Mouse (Mus musculus) limb, embryonic 11.5 days (tissue): ENCODE measurements around the gene Tcirg1. TPM values are rescaled to one million over a fixed set of nuclear protein-coding genes. Genes with fewer than 3 reads are reported as not detected.

Experiments
- ATAC-seq: fragments of 200-750 bp; cut with Nextera tagmentation; 2 replicates; pipeline ENCODE4 v1.8.0; 2017; ENCODE audit warnings: low read depth; ENCODE audit not compliant: insufficient number of reproducible peaks, low FRiP score, low TSS enrichment
- DNase-seq: peaks from one replicate; pipeline ENCODE4 v3.0.0-alpha.2; 2015; ENCODE audit warnings: low spot score
- H3K27ac ChIP-seq: fragments of 300-500 bp; sonication (generic); replicated peaks from 2 replicates; pipeline ENCODE4 v1.5.1; 2014; ENCODE audit warnings: low read depth, mild to moderate bottlenecking, low read length
- H3K27me3 ChIP-seq: fragments of 300-500 bp; sonication (generic); 2 replicates; pipeline ENCODE4 v1.6.1; 2014; ENCODE audit warnings: mild to moderate bottlenecking, low read length, mixed read lengths; ENCODE audit not compliant: control insufficient read depth, insufficient read depth
- H3K36me3 ChIP-seq: fragments of 300-500 bp; sonication (generic); 2 replicates; pipeline ENCODE4 v1.6.1; 2014; ENCODE audit warnings: mild to moderate bottlenecking, low read length, moderate library complexity, mixed read lengths; ENCODE audit not compliant: control insufficient read depth, insufficient read depth
- H3K4me1 ChIP-seq: fragments of 300-500 bp; sonication (generic); 2 replicates; pipeline ENCODE4 v1.6.1; 2014; ENCODE audit warnings: low read length, mixed read lengths; ENCODE audit not compliant: control insufficient read depth, insufficient read depth
- H3K4me2 ChIP-seq: fragments of 300-500 bp; sonication (generic); 2 replicates; pipeline ENCODE4 v1.6.1; 2014; ENCODE audit warnings: low read depth, mild to moderate bottlenecking, moderate library complexity; ENCODE audit not compliant: severe bottlenecking
- H3K4me3 ChIP-seq: fragments of 300-500 bp; sonication (generic); 2 replicates; pipeline ENCODE4 v1.5.1; 2014; ENCODE audit warnings: low read depth, low read length
- H3K9ac ChIP-seq: fragments of 300-500 bp; sonication (generic); 2 replicates; pipeline ENCODE4 v1.6.1; 2014; ENCODE audit warnings: mild to moderate bottlenecking, low read length
- H3K9me3 ChIP-seq: fragments of 300-500 bp; sonication (generic); 2 replicates; pipeline ENCODE4 v1.6.1; 2016; ENCODE audit warnings: low read length; ENCODE audit not compliant: control insufficient read depth
- WGBS: fragments of 180-500 bp; shearing (Covaris S2); extraction: QIAGEN DNeasy Blood & Tissue Kit; methylation state at CpG from one replicate; pipeline ENCODE4 v1.1.7; 2014; 5-methylcytosine and 5-hydroxymethylcytosine counted together
- polyA plus RNA-seq: library from polyadenylated mRNA; unstranded; fragments of >200 nt; fragmentation: Nextera tagmentation; extraction: Ambion mirVana; gene quantifications from 2 replicates; pipeline ENCODE4 v1.2.1, GENCODE M21; 2014

Tcirg1 gene
- polyA plus RNA-seq, 1 experiment from 2014 or later = 27.3 TPM

DNA sequence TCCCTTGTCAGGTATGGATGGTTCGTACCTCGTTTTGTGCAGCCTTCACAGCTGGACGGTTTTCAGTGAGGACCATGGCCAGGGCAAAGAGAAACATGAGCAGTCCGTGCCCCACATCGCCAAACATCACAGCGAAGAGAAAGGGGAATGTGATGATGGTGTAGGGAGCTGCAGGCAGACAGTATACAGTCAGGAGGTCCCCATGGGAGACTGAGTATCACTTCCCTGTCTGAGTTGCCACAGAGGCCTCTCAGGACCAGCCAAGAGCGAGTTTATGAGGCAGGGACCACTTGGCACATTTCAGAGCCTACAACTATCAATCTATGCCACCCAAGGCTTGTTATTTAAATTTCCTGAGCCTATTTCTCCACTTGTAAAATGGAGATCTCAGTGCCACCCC is 8.0 kb downstream of the Tcirg1 start:
- Histone ChIP-seq H3K36me3 (peaks cover 18% of the 10 kb centered on the region), H3K9me3 (no peaks in the 10 kb centered on the region), H3K27ac (no peak overlapping the region), H3K9ac (no peak overlapping the region), H3K4me1 (no peaks in the 10 kb centered on the region), H3K4me3 (no peak overlapping the region), H3K27me3 (no peaks in the 10 kb centered on the region), H3K4me2 (no peak overlapping the region)
- ATAC-seq (no peak), DNase-seq (no peak)
- WGBS = 86% methylated on average over 7 of the region's 7 CpGs

DNA sequence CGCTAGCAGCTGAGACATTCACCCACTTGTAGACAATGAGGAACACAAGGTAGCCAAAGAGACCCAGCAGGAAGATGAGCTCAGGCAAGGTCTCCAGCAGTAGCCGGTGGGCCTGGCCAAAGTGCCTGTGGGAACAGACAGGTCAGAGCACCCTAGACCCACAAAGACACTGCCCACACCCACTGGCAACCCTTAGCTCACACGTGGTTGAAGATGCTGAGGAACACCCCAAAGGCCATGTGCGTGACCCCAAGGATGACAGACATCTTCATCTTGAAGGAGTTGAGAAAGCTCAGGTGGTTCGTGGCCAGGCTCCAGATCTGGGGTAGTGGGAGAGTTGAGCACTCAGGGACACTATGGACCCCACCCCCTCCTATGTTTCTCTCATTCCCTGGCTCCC is 9.4 kb downstream of the Tcirg1 start:
- Histone ChIP-seq H3K9ac (no peak overlapping the region), H3K27ac (no peak overlapping the region), H3K36me3 (peaks cover 16% of the 10 kb centered on the region), H3K27me3 (no peaks in the 10 kb centered on the region), H3K4me3 (no peak overlapping the region), H3K4me2 (no peak overlapping the region), H3K4me1 (no peaks in the 10 kb centered on the region), H3K9me3 (no peaks in the 10 kb centered on the region)
- ATAC-seq (no peak), DNase-seq (no peak)
- 89% methylated on average over 5 of the region's 5 CpGs for WGBS

DNA sequence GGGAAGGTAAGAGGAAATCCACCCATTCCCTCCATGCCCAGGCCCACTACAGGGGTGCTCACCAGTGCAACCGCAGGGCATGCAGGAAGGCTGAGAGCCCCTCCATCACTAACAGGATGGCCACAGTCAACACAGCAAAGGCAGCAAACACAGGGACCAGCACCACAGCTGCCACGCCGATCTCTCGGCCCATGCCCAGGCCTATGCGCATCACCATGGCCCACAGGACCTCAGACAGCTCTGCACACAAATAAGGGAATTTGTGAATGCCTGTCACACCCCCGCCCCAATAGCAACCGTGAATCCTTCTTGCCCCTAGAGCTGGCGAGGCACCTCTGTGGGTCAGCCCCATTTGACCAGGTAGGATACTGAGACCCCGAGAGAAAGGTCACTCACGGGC is 10.7 kb downstream of the Tcirg1 start:
- no peak for ATAC-seq
- no peak overlapping the region for H3K27ac ChIP-seq
- 92% methylated on average over 10 of the region's 10 CpGs for WGBS

DNA sequence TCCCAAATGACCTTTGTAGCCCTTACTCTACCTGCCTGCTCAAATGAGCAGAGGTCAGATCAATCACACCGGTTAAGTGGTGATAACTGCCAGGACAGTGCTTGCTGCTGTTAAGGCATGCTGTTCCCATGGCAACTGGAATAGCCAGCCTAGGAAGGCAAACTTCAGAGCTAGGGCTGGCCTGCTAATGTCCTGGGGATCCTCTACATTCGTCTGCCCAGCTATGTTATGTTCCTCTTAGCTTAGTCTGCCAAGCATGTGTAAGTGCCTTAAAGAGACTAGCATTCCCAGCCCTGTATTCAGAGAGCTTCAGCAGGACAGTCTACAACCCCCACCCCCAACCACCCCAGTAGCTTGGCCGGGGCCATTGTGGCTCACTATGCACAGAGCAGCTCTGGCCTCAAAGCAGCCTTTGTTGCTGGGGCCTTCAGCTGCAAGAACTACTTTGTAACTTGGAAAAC is 11.7 kb downstream of the Tcirg1 start:
- Histone ChIP-seq H3K27me3 (no peaks in the 10 kb centered on the region), H3K4me2 (no peak overlapping the region), H3K4me3 (no peak overlapping the region), H3K36me3 (peaks cover 11% of the 10 kb centered on the region), H3K27ac (no peak overlapping the region), H3K9ac (no peak overlapping the region), H3K4me1 (no peaks in the 10 kb centered on the region), H3K9me3 (no peaks in the 10 kb centered on the region)
- no peak for DNase-seq
- WGBS = 32% methylated on average over 3 of the region's 3 CpGs
- ATAC-seq = no peak

More for the DNA sequence above, 10.7 kb downstream of the Tcirg1 start:
- H3K4me2 ChIP-seq = no peak overlapping the region
- H3K4me1 ChIP-seq = no peaks in the 10 kb centered on the region
- no peak for DNase-seq
- no peak overlapping the region for H3K9ac ChIP-seq
- peaks cover 11% of the 10 kb centered on the region for H3K36me3 ChIP-seq
- H3K4me3 ChIP-seq = no peak overlapping the region
- no peaks in the 10 kb centered on the region for H3K27me3 ChIP-seq
- no peaks in the 10 kb centered on the region for H3K9me3 ChIP-seq

DNA sequence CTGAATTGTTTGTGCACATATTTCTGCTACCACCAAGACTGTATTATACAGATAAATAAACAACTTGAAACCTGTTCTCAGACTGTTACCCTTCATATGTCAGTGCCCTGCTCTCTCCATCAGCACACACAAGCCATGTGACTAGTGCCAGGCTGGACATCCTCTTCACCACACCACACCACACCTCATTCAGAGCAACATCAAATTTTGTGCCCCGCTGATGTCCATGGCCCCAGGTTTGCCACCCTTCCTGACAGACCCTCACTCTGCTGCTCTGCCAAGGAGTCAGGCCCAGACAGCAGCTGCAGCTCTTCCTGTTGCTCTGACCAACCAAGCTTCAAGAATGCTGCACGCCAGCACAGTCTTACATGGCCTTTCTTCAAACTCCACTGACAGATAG is 12.6 kb downstream of the Tcirg1 start:
- Histone ChIP-seq H3K36me3 (peaks cover 11% of the 10 kb centered on the region), H3K4me2 (no peak overlapping the region), H3K4me3 (no peak overlapping the region), H3K9ac (no peak overlapping the region), H3K27me3 (no peaks in the 10 kb centered on the region), H3K9me3 (no peaks in the 10 kb centered on the region), H3K4me1 (no peaks in the 10 kb centered on the region), H3K27ac (no peak overlapping the region)
- ATAC-seq (no peak), DNase-seq (no peak)
- WGBS = 83% methylated on average over 2 of the region's 2 CpGs

DNA sequence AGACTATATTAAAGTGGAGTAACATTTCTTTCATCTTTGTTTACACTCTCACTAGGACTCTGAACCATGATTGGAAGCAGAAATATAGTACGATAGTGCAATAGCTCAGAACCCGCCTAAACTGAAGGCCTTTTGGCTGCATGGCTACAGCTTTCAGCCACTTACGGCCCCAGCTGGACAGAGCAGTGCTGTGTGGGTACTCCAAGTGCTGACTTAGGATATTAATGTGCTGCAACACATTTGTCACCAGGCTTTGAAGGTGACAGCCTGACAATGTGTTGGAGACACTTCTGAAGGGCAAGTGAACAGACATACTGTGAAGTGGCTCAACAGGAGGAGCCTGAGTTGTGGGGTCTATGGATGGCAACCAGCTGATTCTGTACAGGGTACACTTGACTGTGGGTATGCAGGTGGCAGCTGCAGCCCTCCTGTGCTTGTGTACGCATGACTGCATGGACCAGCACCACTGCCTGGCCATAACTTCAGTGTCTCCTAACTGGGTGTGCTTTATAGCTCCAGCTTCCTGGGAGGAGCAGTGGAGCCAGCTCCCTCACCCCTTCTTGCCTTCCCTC is 13.3 kb downstream of the Tcirg1 start:
- Histone ChIP-seq H3K4me1 (no peaks in the 10 kb centered on the region), H3K4me2 (no peak overlapping the region), H3K27ac (no peak overlapping the region), H3K36me3 (peaks cover 11% of the 10 kb centered on the region), H3K27me3 (no peaks in the 10 kb centered on the region), H3K9me3 (no peaks in the 10 kb centered on the region), H3K9ac (no peak overlapping the region), H3K4me3 (no peak overlapping the region)
- ATAC-seq (no peak), DNase-seq (no peak)
- WGBS = 88% methylated on average over 4 of the region's 4 CpGs

DNA sequence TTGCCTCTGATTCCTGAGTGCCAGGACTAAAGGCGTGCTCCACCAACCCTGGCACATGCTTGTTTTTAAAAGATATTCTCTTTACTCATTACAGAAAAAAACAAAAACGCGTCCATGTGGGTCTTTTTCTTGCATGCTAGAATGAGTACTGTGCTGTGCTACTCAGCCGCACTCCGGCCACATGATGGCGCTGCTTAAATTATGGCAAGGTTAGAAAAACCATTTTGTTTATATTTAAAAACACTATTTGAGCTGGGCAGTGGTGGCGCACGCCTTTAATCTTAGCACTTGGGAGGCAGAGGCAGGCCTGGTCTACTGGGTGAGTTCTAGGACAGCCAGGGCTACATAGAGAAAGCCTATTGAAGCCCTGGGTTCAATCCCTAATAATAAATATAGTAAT is 16.8 kb downstream of the Tcirg1 start:
- H3K9me3 ChIP-seq = no peaks in the 10 kb centered on the region
- peaks cover 11% of the 10 kb centered on the region for H3K36me3 ChIP-seq
- H3K9ac ChIP-seq = no peak overlapping the region
- 90% methylated on average over 8 of the region's 8 CpGs for WGBS
- no peak overlapping the region for H3K4me2 ChIP-seq
- no peaks in the 10 kb centered on the region for H3K4me1 ChIP-seq
- no peak overlapping the region for H3K27ac ChIP-seq
- no peak overlapping the region for H3K4me3 ChIP-seq
- no peak for ATAC-seq
- no peaks in the 10 kb centered on the region for H3K27me3 ChIP-seq
- no peak for DNase-seq

DNA sequence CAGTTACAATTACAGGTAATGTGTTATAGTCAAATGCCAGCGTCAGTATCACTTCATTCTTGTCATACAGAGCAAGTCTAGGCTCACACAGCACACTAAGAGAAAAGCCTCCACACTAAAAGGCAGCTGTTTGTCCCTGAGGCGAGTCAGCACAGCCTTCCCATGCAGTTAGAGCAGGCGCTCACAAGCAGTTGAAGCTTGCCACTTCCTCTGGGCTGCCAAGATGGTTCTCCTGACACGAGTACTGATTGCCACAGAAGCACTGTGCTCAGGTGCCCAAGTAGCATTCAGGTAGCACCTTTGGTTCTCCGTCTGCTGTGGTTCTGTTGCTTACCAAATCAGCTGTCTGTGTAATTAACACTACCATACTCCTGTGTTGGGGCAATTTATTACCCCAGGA is 17.8 kb downstream of the Tcirg1 start:
- Histone ChIP-seq H3K27me3 (no peaks in the 10 kb centered on the region), H3K4me3 (no peak overlapping the region), H3K4me1 (no peaks in the 10 kb centered on the region), H3K9ac (no peak overlapping the region), H3K36me3 (peaks cover 8% of the 10 kb centered on the region), H3K4me2 (no peak overlapping the region), H3K9me3 (no peaks in the 10 kb centered on the region), H3K27ac (no peak overlapping the region)
- ATAC-seq = no peak
- no peak for DNase-seq
- WGBS = 86% methylated on average over 5 of the region's 5 CpGs
